Mouse (Mus musculus): ENCODE results near the gene Msmp. TPM values are rescaled to one million over a fixed set of nuclear protein-coding genes. Genes with fewer than 3 reads are reported as not detected.

Gene Msmp
- polyA plus RNA-seq, 1 experiment from 2014 or later: not detected

- DNase-seq (ENCODE audit: low read depth, low spot score) (no peak), ATAC-seq (no peak)
- CTCF ChIA-PET: interaction anchor here (1.1 kb wide), 1 partner anchor 38 kb away, joined by 3 read pairs; no protein-coding TSS in a partner anchor
- no peak for TF ChIP-seq CTCF (IDR thresholded peaks at IDR 0.05)
- POLR2A ChIA-PET: no interaction called here
- in situ Hi-C loops (cut with MboI; ENCODE audit: low pct_unique_long_range_greater_than_20kb): no loop called here
- H3K27me3 ChIP-seq: peaks cover 7% of the 10 kb centered on the region
These were observed 7.7 kb upstream of the Msmp start for GRCm38 (mm10) chr4:43591961-43592360.

- ChIA-PET CTCF (interaction anchor here (1.1 kb wide), 1 partner anchor 39 kb away, joined by 3 read pairs; no protein-coding TSS in a partner anchor), POLR2A (no interaction called here)
- no peak for TF ChIP-seq CTCF (IDR thresholded peaks at IDR 0.05)
- no peak for DNase-seq (ENCODE audit: low read depth, low spot score)
- in situ Hi-C loops (cut with MboI; ENCODE audit: low pct_unique_long_range_greater_than_20kb): no loop called here
- peaks cover 7% of the 10 kb centered on the region for H3K27me3 ChIP-seq
- no peak for ATAC-seq
These were observed 7.2 kb upstream of the Msmp start for GRCm38 (mm10) chr4:43591543-43591942.

- DNase-seq (ENCODE audit: low read depth, low spot score) (no peak), ATAC-seq (no peak)
- no peak for TF ChIP-seq CTCF (IDR thresholded peaks at IDR 0.05)
- no peaks in the 10 kb centered on the region for H3K27me3 ChIP-seq
- in situ Hi-C loops (cut with MboI; ENCODE audit: low pct_unique_long_range_greater_than_20kb): no loop called here
- ChIA-PET CTCF (no interaction called here), POLR2A (interaction anchor here (0.7 kb wide), 1 partner anchor 527 kb away, joined by 3 read pairs; no protein-coding TSS in a partner anchor)
These were observed 3.4 kb upstream of the Msmp start for GRCm38 (mm10) chr4:43587681-43588080.

- in situ Hi-C loops (cut with MboI; ENCODE audit: low pct_unique_long_range_greater_than_20kb): no loop called here
- ChIA-PET CTCF (no interaction called here), POLR2A (no interaction called here)
- H3K27me3 ChIP-seq: no peaks in the 10 kb centered on the region
- no peak for DNase-seq (ENCODE audit: low read depth, low spot score)
- ATAC-seq: no peak
- no peak for TF ChIP-seq CTCF (IDR thresholded peaks at IDR 0.05)
These were observed 2.1 kb upstream of the Msmp start for GRCm38 (mm10) chr4:43586411-43586810.

- H3K27me3 ChIP-seq: no peaks in the 10 kb centered on the region
- no peak for TF ChIP-seq CTCF (IDR thresholded peaks at IDR 0.05)
- ATAC-seq (no peak), DNase-seq (ENCODE audit: low read depth, low spot score) (no peak)
- in situ Hi-C loops (cut with MboI; ENCODE audit: low pct_unique_long_range_greater_than_20kb): no loop called here
- ChIA-PET CTCF (no interaction called here), POLR2A (no interaction called here)
These were observed 1.4 kb upstream of the Msmp start for GRCm38 (mm10) chr4:43585682-43586081.

- ChIA-PET CTCF (interaction anchor here (0.9 to 1.2 kb wide), 3 partner anchors 10 to 142 kb away, joined by 3 read pairs; no protein-coding TSS in a partner anchor), POLR2A (no interaction called here)
These were observed 873 bp downstream of the Msmp start for GRCm38 (mm10) chr4:43583421-43583820.

GRCm38 (mm10) chr4:43582241-43582640 lies 2.1 kb downstream of the Msmp start:
- ChIA-PET POLR2A (interaction anchor here (0.6 to 1.1 kb wide), 2 partner anchors 20 to 22 kb away, joined by 3 read pairs; no protein-coding TSS in a partner anchor), CTCF (interaction anchor here (1.0 kb wide), 1 partner anchor 11 kb away, joined by 3 read pairs; no protein-coding TSS in a partner anchor)
- ATAC-seq: no peak
- TF ChIP-seq CTCF (IDR thresholded peaks at IDR 0.05): no peak
- in situ Hi-C loops (cut with MboI; ENCODE audit: low pct_unique_long_range_greater_than_20kb): no loop called here
- H3K27me3 ChIP-seq: no peaks in the 10 kb centered on the region
- DNase-seq (ENCODE audit: low read depth, low spot score): no peak

More at GRCm38 (mm10) chr4:43583421-43583820, 873 bp downstream of the Msmp start:
- DNase-seq (ENCODE audit: low read depth, low spot score): no peak
- H3K27me3 ChIP-seq: no peaks in the 10 kb centered on the region
- TF ChIP-seq CTCF (IDR thresholded peaks at IDR 0.05): no peak
- in situ Hi-C loops (cut with MboI; ENCODE audit: low pct_unique_long_range_greater_than_20kb): no loop called here
- ATAC-seq: no peak

GRCm38 (mm10) chr4:43581381-43581780 lies 2.9 kb downstream of the Msmp start:
- POLR2A ChIA-PET: interaction anchor here (0.6 kb wide), 1 partner anchor 16 kb away, joined by 4 read pairs; no protein-coding TSS in a partner anchor

GRCm38 (mm10) chr4:43580721-43581120 lies 3.6 kb downstream of the Msmp start:
- H3K27me3 ChIP-seq: no peaks in the 10 kb centered on the region
- no peak for DNase-seq (ENCODE audit: low read depth, low spot score)
- CTCF ChIA-PET: interaction anchor here (1.7 to 1.8 kb wide), 2 partner anchors 13 to 36 kb away, joined by 4 to 6 read pairs; no protein-coding TSS in a partner anchor
- POLR2A ChIA-PET: no interaction called here
- TF ChIP-seq CTCF (IDR thresholded peaks at IDR 0.05): no peak
- ATAC-seq: no peak
- in situ Hi-C loops (cut with MboI; ENCODE audit: low pct_unique_long_range_greater_than_20kb): no loop called here

More at GRCm38 (mm10) chr4:43581381-43581780, 2.9 kb downstream of the Msmp start:
- H3K27me3 ChIP-seq: no peaks in the 10 kb centered on the region
- CTCF ChIA-PET: no interaction called here
- DNase-seq (ENCODE audit: low read depth, low spot score): no peak
- no peak for ATAC-seq
- no peak for TF ChIP-seq CTCF (IDR thresholded peaks at IDR 0.05)
- in situ Hi-C loops (cut with MboI; ENCODE audit: low pct_unique_long_range_greater_than_20kb): no loop called here

GRCm38 (mm10) chr4:43579731-43580130 lies 4.6 kb downstream of the Msmp start:
- no peak for ATAC-seq
- DNase-seq (ENCODE audit: low read depth, low spot score): no peak
- no peak for TF ChIP-seq CTCF (IDR thresholded peaks at IDR 0.05)
- in situ Hi-C loops (cut with MboI; ENCODE audit: low pct_unique_long_range_greater_than_20kb): no loop called here
- CTCF ChIA-PET: interaction anchor here (1.5 to 1.8 kb wide), 3 partner anchors 14 to 35 kb away, joined by 3 to 6 read pairs (median 4); no protein-coding TSS in a partner anchor
- H3K27me3 ChIP-seq: no peaks in the 10 kb centered on the region
- POLR2A ChIA-PET: interaction anchor here (1.0 kb wide), 2 partner anchors 16 to 81 kb away, joined by 3 to 4 read pairs; no protein-coding TSS in a partner anchor

- no peak for TF ChIP-seq CTCF (IDR thresholded peaks at IDR 0.05)
- ChIA-PET CTCF (interaction anchor here (1.5 to 1.8 kb wide), 2 partner anchors 16 to 35 kb away, joined by 3 to 4 read pairs; no protein-coding TSS in a partner anchor), POLR2A (interaction anchor here (1.0 to 2.0 kb wide), 4 partner anchors 14 to 81 kb away, joined by 3 to 9 read pairs (median 6); partner anchors contain the start of gene Creb3)
- in situ Hi-C loops (cut with MboI; ENCODE audit: low pct_unique_long_range_greater_than_20kb): no loop called here
- no peaks in the 10 kb centered on the region for H3K27me3 ChIP-seq
- DNase-seq (ENCODE audit: low read depth, low spot score) (no peak), ATAC-seq (no peak)
These were observed 5.0 kb downstream of the Msmp start for GRCm38 (mm10) chr4:43579256-43579655.
